Mouse (Mus musculus) kidney, postnatal 10 days (tissue): ENCODE data around the gene Plekhg3.
A peak's percentile ranks its signal among the peaks of the same experiment; 100 is the strongest.

Experiments used
- DNase-seq: peaks from one replicate; pipeline ENCODE4 v3.0.0; 2021; ENCODE audit warnings: mixed read lengths

Plekhg3 gene

GRCm38 (mm10) chr12:76552958-76553357 is 22.3 kb downstream of the Plekhg3 start:
- no peak for DNase-seq

GRCm38 (mm10) chr12:76553917-76554316 is 23.2 kb downstream of the Plekhg3 start:
- DNase-seq: peak; percentile 64

GRCm38 (mm10) chr12:76554392-76554791 is 23.7 kb downstream of the Plekhg3 start:
- no peak for DNase-seq

- no peak for DNase-seq
Observed at GRCm38 (mm10) chr12:76554871-76555386, 24.2 kb downstream of the Plekhg3 start.

GRCm38 (mm10) chr12:76556187-76556586 is 25.5 kb downstream of the Plekhg3 start:
- DNase-seq: no peak

- no peak for DNase-seq
Observed at GRCm38 (mm10) chr12:76556745-76557389, 26.2 kb downstream of the Plekhg3 start.

- DNase-seq: peak; percentile 64
Observed at GRCm38 (mm10) chr12:76558206-76558605, 27.5 kb downstream of the Plekhg3 start.

- no peak for DNase-seq
Observed at GRCm38 (mm10) chr12:76562196-76562595, 31.5 kb downstream of the Plekhg3 start.

GRCm38 (mm10) chr12:76566284-76566683 is 35.6 kb downstream of the Plekhg3 start:
- DNase-seq: no peak

GRCm38 (mm10) chr12:76570221-76570940 is 39.7 kb downstream of the Plekhg3 start:
- no peak for DNase-seq

- DNase-seq: peak; percentile 77
Observed at GRCm38 (mm10) chr12:76571266-76571665, 40.6 kb downstream of the Plekhg3 start.

GRCm38 (mm10) chr12:76572261-76573251 is 41.9 kb downstream of the Plekhg3 start:
- DNase-seq: peak; percentile 90

GRCm38 (mm10) chr12:76573381-76573780 is 42.7 kb downstream of the Plekhg3 start:
- no peak for DNase-seq

- DNase-seq: no peak
Observed at GRCm38 (mm10) chr12:76574815-76575214, 44.1 kb downstream of the Plekhg3 start.

- no peak for DNase-seq
Observed at GRCm38 (mm10) chr12:76576061-76576460, 45.4 kb downstream of the Plekhg3 start.

- no peak for DNase-seq
Observed at GRCm38 (mm10) chr12:76576806-76577205, 46.1 kb downstream of the Plekhg3 start.

- no peak for DNase-seq
Observed at GRCm38 (mm10) chr12:76577858-76578257, 47.2 kb downstream of the Plekhg3 start.

- DNase-seq: no peak
Observed at GRCm38 (mm10) chr12:76578465-76578864, 47.8 kb downstream of the Plekhg3 start.

- DNase-seq: no peak
Observed at GRCm38 (mm10) chr12:76579806-76580205, 49.1 kb downstream of the Plekhg3 start.

- DNase-seq: no peak
Observed at GRCm38 (mm10) chr12:76582139-76582538, 51.4 kb downstream of the Plekhg3 start.

- peak; percentile 76 for DNase-seq
Observed at GRCm38 (mm10) chr12:76582841-76583240, 52.1 kb downstream of the Plekhg3 start.

GRCm38 (mm10) chr12:76583454-76583853 is 52.8 kb downstream of the Plekhg3 start:
- DNase-seq: no peak

GRCm38 (mm10) chr12:76585028-76585427 is 54.3 kb downstream of the Plekhg3 start:
- no peak for DNase-seq
